Mouse (Mus musculus) lung, adult 18-20 months (tissue): Measurements from ENCODE around the gene Vmn2r17.

Experiments
- DNase-seq, 2 experiments: peaks; one replicate each; pipeline ENCODE4 v3.0.0; 2022; ENCODE audit warnings: mixed read lengths in 2 of 2

Gene Vmn2r17

GRCm38 (mm10) chr5:109419388-109419787, at the start of gene Vmn2r17:
Vmn2r17 (plus strand) TSS chr5:109419688.
- no peak for DNase-seq

- peak; percentile 22 to 33 for DNase-seq
Measured at GRCm38 (mm10) chr5:109466576-109467506, 47.4 kb downstream of the Vmn2r17 start.

- DNase-seq = no peak
Measured at GRCm38 (mm10) chr5:109506729-109507128, 87.2 kb downstream of the Vmn2r17 start.
